21 mouse cellular contexts compared by ENCODE assay signal in genomic region chr16:42284005-42284404, GRCm38 (mm10). TPM values are rescaled to one million over a fixed set of nuclear protein-coding genes. Genes with fewer than 3 reads are reported as not detected.
A peak's percentile ranks its signal among the peaks of the same experiment; 100 is the strongest.
DNase-seq lines count a peak whose midpoint lies in the region; ATAC-seq and TF ChIP-seq lines count a peak whose summit lies in the region.
"Had no signal": no experiment of that assay in that cellular context is flagged by ENCODE, and none has a peak within 500 bp of the region (broad histone marks: within the 10 kb centered on the region; RNA-seq: fewer than 3 reads in every experiment).

No protein-coding gene starts in this region.

- 88% methylated on average over 3 of the region's 3 CpGs for WGBS in forebrain, postnatal 0 days
- whole genome bisulfite sequencing in midbrain, embryonic 14.5 days = 85% methylated on average over 3 of the region's 3 CpGs

- H3K4me1 ChIP-seq in forebrain, postnatal 0 days (ENCODE audit: insufficient read depth) = no peaks in the 10 kb centered on the region
- no peaks in the 10 kb centered on the region for H3K4me1 ChIP-seq in midbrain, embryonic 14.5 days (ENCODE audit: control insufficient read depth, insufficient read depth, low read length)
- H3K4me1 ChIP-seq: embryonic facial prominence, embryonic 15.5 days; forebrain, embryonic 10.5 days; heart, embryonic 10.5 days; hindbrain, embryonic 12.5 days had no signal

- H3K36me3 ChIP-seq in forebrain, postnatal 0 days (ENCODE audit: insufficient read depth) = peaks cover 6% of the 10 kb centered on the region
- peaks cover 12% of the 10 kb centered on the region; the same call in 1 of the 2 replicates for H3K36me3 ChIP-seq in midbrain, embryonic 14.5 days (ENCODE audit: control insufficient read depth, insufficient read depth, low read length)
- H3K36me3 ChIP-seq: embryonic facial prominence, embryonic 15.5 days; forebrain, embryonic 10.5 days; heart, embryonic 10.5 days had no signal

- no peak for TF ChIP-seq CTCF in forebrain, postnatal 0 days (IDR thresholded peaks at IDR 0.05; ENCODE audit: low read depth)

- H3K4me3 ChIP-seq in forebrain, postnatal 0 days (ENCODE audit: low read depth, low read length) = no peak overlapping the region
- no peak overlapping the region for H3K4me3 ChIP-seq in midbrain, embryonic 14.5 days (replicated peaks; ENCODE audit: low read depth, low read length)
- H3K4me3 ChIP-seq: embryonic facial prominence, embryonic 15.5 days; erythroblast, embryonic 14.5 days; forebrain, embryonic 10.5 days; heart, embryonic 10.5 days; hindbrain, embryonic 12.5 days had no signal

- H3K27ac ChIP-seq in forebrain, postnatal 0 days (ENCODE audit: low read depth, low read length) = no peak overlapping the region
- no peak overlapping the region for H3K27ac ChIP-seq in midbrain, embryonic 14.5 days (replicated peaks; ENCODE audit: low read depth, low read length)
- H3K27ac ChIP-seq: embryonic facial prominence, embryonic 15.5 days; forebrain, embryonic 10.5 days; heart, embryonic 10.5 days; hindbrain, embryonic 12.5 days; hindbrain, postnatal 0 days had no signal

- peak; percentile 62 for DNase-seq in cerebellum, adult 11-12 months
- peak; percentile 45 for DNase-seq in cerebellum, adult 8-10 months
- peak; percentile 30 to 63 for DNase-seq in cerebellum, postnatal 14 days
- no peak for DNase-seq in forebrain, postnatal 0 days
- no peak for DNase-seq in spleen, adult 12 weeks (ENCODE audit: low spot score)
- no peak for DNase-seq in midbrain, embryonic 14.5 days
- DNase-seq: adrenal gland, adult 2 months; adrenal gland, postnatal 25 days; embryo, embryonic 11 days; heart, adult 18-20 months; heart, postnatal 10 days; heart, postnatal 4 days; kidney, adult 11 months had no signal

- ATAC-seq in forebrain, postnatal 0 days = no peak
- ATAC-seq in midbrain, embryonic 14.5 days (ENCODE audit: low FRiP score, low TSS enrichment) = no peak
- ATAC-seq: forebrain, embryonic 14.5 days; hindbrain, postnatal 0 days had no signal

- H3K27me3 ChIP-seq in forebrain, postnatal 0 days (ENCODE audit: insufficient read depth, low read length) = no peaks in the 10 kb centered on the region
- no peaks in the 10 kb centered on the region for H3K27me3 ChIP-seq in midbrain, embryonic 14.5 days (ENCODE audit: control insufficient read depth, insufficient read depth, low read length)
- H3K27me3 ChIP-seq: embryonic facial prominence, embryonic 15.5 days; hindbrain, embryonic 12.5 days had no signal

- no peak overlapping the region for H3K9ac ChIP-seq in forebrain, postnatal 0 days
- no peak overlapping the region for H3K9ac ChIP-seq in midbrain, embryonic 14.5 days (replicated peaks; ENCODE audit: low read length)
- H3K9ac ChIP-seq: embryonic facial prominence, embryonic 15.5 days; hindbrain, embryonic 12.5 days had no signal

- H3K9me3 ChIP-seq in forebrain, postnatal 0 days (ENCODE audit: low read length) = no peaks in the 10 kb centered on the region
- no peaks in the 10 kb centered on the region for H3K9me3 ChIP-seq in midbrain, embryonic 14.5 days (ENCODE audit: control insufficient read depth, low read length)
- H3K9me3 ChIP-seq: embryonic facial prominence, embryonic 15.5 days; forebrain, embryonic 10.5 days; heart, embryonic 10.5 days; hindbrain, embryonic 12.5 days had no signal

- no peak overlapping the region for H3K4me2 ChIP-seq in forebrain, postnatal 0 days (ENCODE audit: low read depth)
- H3K4me2 ChIP-seq in midbrain, embryonic 14.5 days (ENCODE audit: low read length) = no peak overlapping the region
- H3K4me2 ChIP-seq: embryonic facial prominence, embryonic 15.5 days; hindbrain, embryonic 12.5 days had no signal

RNA-seq across cellular contexts. Expression of gene Gap43, which starts 56.4 kb away (rescaled TPM):
- total RNA-seq in forebrain, postnatal 0 days (2014; rRNA removed) = 1,112 and 1,190 TPM in 2 replicates
- polyA plus RNA-seq in forebrain, postnatal 0 days (2015; fragmentation: Nextera tagmentation; extraction: Ambion mirVana) = 1,608 and 1,952 TPM in 2 replicates
- polyA plus RNA-seq in midbrain, embryonic 14.5 days (2014; fragmentation: Nextera tagmentation; extraction: Ambion mirVana) = 1,427 and 1,759 TPM in 2 replicates
- total RNA-seq: common myeloid progenitor, adult 5-6 weeks had no signal
- polyA plus RNA-seq: adrenal gland, adult 2 months had no signal

Comparison
In these comparisons a context has a peak if more than half of its experiments do, and no peak if none do; other contexts are left out.
1. DNase-seq: peak in cerebellum, adult 11-12 months (single experiment), cerebellum, adult 8-10 months (single experiment) and cerebellum, postnatal 14 days (2 of 2); none in forebrain, postnatal 0 days (single experiment), spleen, adult 12 weeks (single experiment) and midbrain, embryonic 14.5 days (single experiment).